Mouse (Mus musculus) neural tube, embryonic 11.5 days (tissue): ENCODE measurements around the gene Clec4d. TPM values are rescaled to one million over a fixed set of nuclear protein-coding genes. Genes with fewer than 3 reads are reported as not detected.
"Not testable (repeated sequence)": the region's sequence is repeated elsewhere in the genome, so short reads cannot be mapped to it uniquely, and the experiment has no call there.

Experiments
- ATAC-seq: fragments of 200-750 bp; cut with Nextera tagmentation; 2 replicates; pipeline ENCODE4 v1.8.0; 2017; ENCODE audit warnings: moderate number of reproducible peaks, mild to moderate bottlenecking, moderate TSS enrichment, moderate library complexity; ENCODE audit not compliant: insufficient read depth, low FRiP score, low TSS enrichment
- DNase-seq: peaks from one replicate; pipeline ENCODE4 v3.0.0-alpha.2; 2015; ENCODE audit warnings: low spot score
- H3K27ac ChIP-seq: fragments of 300-500 bp; sonication (generic); 2 replicates; pipeline ENCODE4 v1.5.1; 2014; ENCODE audit warnings: low read depth, mild to moderate bottlenecking, low read length
- H3K27me3 ChIP-seq: fragments of 300-500 bp; sonication (generic); 2 replicates; pipeline ENCODE4 v1.6.1; 2014; ENCODE audit warnings: mild to moderate bottlenecking, low read length, mixed read lengths; ENCODE audit not compliant: control insufficient read depth, insufficient read depth
- H3K36me3 ChIP-seq: fragments of 300-500 bp; sonication (generic); 2 replicates; pipeline ENCODE4 v1.6.1; 2014; ENCODE audit warnings: mild to moderate bottlenecking, low read length, moderate library complexity, mixed read lengths; ENCODE audit not compliant: control insufficient read depth, insufficient read depth
- H3K4me1 ChIP-seq: fragments of 300-500 bp; sonication (generic); 2 replicates; pipeline ENCODE4 v1.6.1; 2014; ENCODE audit warnings: low read length, mixed read lengths; ENCODE audit not compliant: control insufficient read depth, insufficient read depth
- H3K4me2 ChIP-seq: fragments of 300-500 bp; sonication (generic); 2 replicates; pipeline ENCODE4 v1.6.1; 2014; ENCODE audit warnings: low read depth, mild to moderate bottlenecking, moderate library complexity
- H3K4me3 ChIP-seq: fragments of 300-500 bp; sonication (generic); 2 replicates; pipeline ENCODE4 v1.5.1; 2014; ENCODE audit warnings: low read depth, low read length
- H3K9ac ChIP-seq: fragments of 300-500 bp; sonication (generic); 2 replicates; pipeline ENCODE4 v1.6.1; 2014; ENCODE audit warnings: mild to moderate bottlenecking, low read length
- H3K9me3 ChIP-seq: fragments of 300-500 bp; sonication (generic); 2 replicates; pipeline ENCODE4 v1.6.1; 2016; ENCODE audit warnings: low read length; ENCODE audit not compliant: control insufficient read depth
- WGBS: fragments of 180-500 bp; shearing (Covaris S2); extraction: QIAGEN DNeasy Blood & Tissue Kit; methylation state at CpG from one replicate; pipeline ENCODE4 v1.1.7; 2014; 5-methylcytosine and 5-hydroxymethylcytosine counted together
- polyA plus RNA-seq: library from polyadenylated mRNA; unstranded; fragments of >200 nt; fragmentation: Nextera tagmentation; extraction: Ambion mirVana; gene quantifications from 2 replicates; pipeline ENCODE4 v1.2.1, GENCODE M21; 2014

Gene Clec4d
- polyA plus RNA-seq, 1 experiment from 2014 or later = not detected

GRCm38 (mm10) chr6:123292751-123293400 is 31.0 kb downstream of the Clec4d start:
- H3K27me3 ChIP-seq = no peaks in the 10 kb centered on the region
- DNase-seq = no peak
- H3K4me2 ChIP-seq = no peak overlapping the region
- no peaks in the 10 kb centered on the region for H3K4me1 ChIP-seq
- no peaks in the 10 kb centered on the region for H3K36me3 ChIP-seq
- no peak overlapping the region for H3K27ac ChIP-seq
- WGBS = 94% methylated on average over 1 of the region's 1 CpGs
- no peak overlapping the region for H3K9ac ChIP-seq
- no peak for ATAC-seq
- H3K4me3 ChIP-seq = no peak overlapping the region
- H3K9me3 ChIP-seq = no peaks in the 10 kb centered on the region

DNA sequence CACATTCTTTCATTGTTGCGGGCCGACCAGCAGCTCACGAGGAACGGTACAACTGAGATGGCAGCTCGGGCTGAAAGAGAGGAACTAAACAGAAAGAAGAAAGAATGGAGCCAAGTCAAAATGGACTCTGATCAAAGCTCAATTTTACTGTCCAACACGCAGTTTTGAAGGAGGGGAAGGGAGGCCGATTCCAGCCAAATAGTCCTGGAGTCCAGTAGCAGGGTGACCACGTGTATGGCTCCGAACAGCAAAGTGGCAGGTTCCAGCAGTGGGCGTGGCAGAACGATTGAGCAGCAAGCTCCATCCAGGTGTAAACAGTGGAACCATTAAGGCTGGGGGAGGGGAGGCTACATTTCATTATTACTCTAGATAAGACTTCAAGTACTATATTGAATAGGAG is 31.6 kb downstream of the Clec4d start:
- ATAC-seq, H3K27me3 ChIP-seq, H3K27ac ChIP-seq, H3K4me1 ChIP-seq, H3K9me3 ChIP-seq, DNase-seq, H3K4me2 ChIP-seq, H3K4me3 ChIP-seq, H3K36me3 ChIP-seq, H3K9ac ChIP-seq: not testable (repeated sequence)
- WGBS = 89% methylated on average over 11 of the region's 11 CpGs

- no peak for DNase-seq
Measured at GRCm38 (mm10) chr6:123296687-123297086, 34.8 kb downstream of the Clec4d start.

DNA sequence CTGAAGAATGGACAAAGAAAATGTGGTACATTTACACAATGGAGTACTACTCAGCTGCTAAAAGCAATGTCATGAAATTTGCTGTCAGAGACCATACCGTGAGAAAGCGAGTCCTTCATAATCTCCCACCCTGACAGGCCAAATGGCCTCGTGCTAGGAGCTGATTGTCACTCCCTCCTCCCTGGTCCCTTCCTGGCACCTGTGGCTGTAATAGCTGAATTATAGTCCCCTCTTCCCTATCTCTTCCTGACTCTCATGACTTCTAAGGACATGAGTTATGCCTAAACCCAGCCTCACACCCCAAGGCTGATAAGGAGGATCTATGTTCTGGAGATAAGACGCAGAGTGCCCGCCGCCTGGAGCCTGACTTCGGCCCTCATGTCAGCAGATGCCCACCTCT is 44.4 kb downstream of the Clec4d start:
- not testable (repeated sequence) for DNase-seq, H3K9ac ChIP-seq, H3K36me3 ChIP-seq, H3K4me3 ChIP-seq, H3K27ac ChIP-seq, H3K4me1 ChIP-seq, ATAC-seq, H3K9me3 ChIP-seq, H3K27me3 ChIP-seq, H3K4me2 ChIP-seq
- WGBS = 80% methylated on average over 7 of the region's 7 CpGs

More at GRCm38 (mm10) chr6:123296687-123297086, 34.8 kb downstream of the Clec4d start:
- Histone ChIP-seq H3K4me3 (no peak overlapping the region), H3K36me3 (no peaks in the 10 kb centered on the region), H3K27ac (no peak overlapping the region), H3K9me3 (no peaks in the 10 kb centered on the region), H3K4me2 (no peak overlapping the region), H3K27me3 (no peaks in the 10 kb centered on the region), H3K4me1 (no peaks in the 10 kb centered on the region), H3K9ac (no peak overlapping the region)
- WGBS = 63% methylated on average over 1 of the region's 1 CpGs
- ATAC-seq = no peak

GRCm38 (mm10) chr6:123308033-123308432 is 46.1 kb downstream of the Clec4d start, which contains the start of gene Vmn2r19:
Gene Vmn2r19, plus strand, starts transcription at chr6:123308333.
- ATAC-seq (no peak), DNase-seq (no peak)
- no peak within 1 kb of the TSS for H3K27ac ChIP-seq
- 83% methylated on average over 2 of the region's 2 CpGs for WGBS
- H3K27me3 ChIP-seq = no peaks in the 10 kb centered on the region
- no peaks in the 10 kb centered on the region for H3K4me1 ChIP-seq
- H3K36me3 ChIP-seq = no peaks in the 10 kb centered on the region
- no peak within 1 kb of the TSS for H3K4me3 ChIP-seq
- H3K4me2 ChIP-seq = no peak within 1 kb of the TSS
- no peak within 1 kb of the TSS for H3K9ac ChIP-seq
- no peaks in the 10 kb centered on the region for H3K9me3 ChIP-seq

Other genes with a start within 250 kb of the Clec4d start
- gene Clec4b1, start 212.1 kb upstream of the Clec4d start, polyA plus RNA-seq = not detected in 2 replicates
- gene Clec4a2, start 155.7 kb upstream of the Clec4d start, polyA plus RNA-seq = 0.64 and 0.99 TPM in 2 replicates
- not detected in 2 replicates for gene Clec4b2, start 89.2 kb upstream of the Clec4d start, polyA plus RNA-seq
- gene Clec4n, start 32.3 kb upstream of the Clec4d start, polyA plus RNA-seq = not detected in 2 replicates
- not detected in 2 replicates for gene Clec4e, start 27.8 kb downstream of the Clec4d start, polyA plus RNA-seq
- gene Vmn2r19, start 46.2 kb downstream of the Clec4d start, polyA plus RNA-seq = not detected in 2 replicates
- gene Vmn2r20, start 156.0 kb downstream of the Clec4d start, polyA plus RNA-seq = not detected in 2 replicates